Mouse (Mus musculus) limb, embryonic 10.5 days (tissue): ENCODE measurements around the gene Hbp1. TPM values are rescaled to one million over a fixed set of nuclear protein-coding genes. Genes with fewer than 3 reads are reported as not detected.

Experiments
- DNase-seq: peaks from one replicate; pipeline ENCODE4 v3.0.0-alpha.2; 2017; ENCODE audit warnings: low spot score
- H3K27ac ChIP-seq: fragments of 300-500 bp; sonication (generic); 2 replicates; pipeline ENCODE4 v1.5.1; 2016; ENCODE audit warnings: mild to moderate bottlenecking
- H3K27me3 ChIP-seq: fragments of 300-500 bp; sonication (generic); 2 replicates; pipeline ENCODE4 v1.6.1; 2016; ENCODE audit warnings: low read depth, mild to moderate bottlenecking; ENCODE audit not compliant: poor library complexity, severe bottlenecking
- H3K36me3 ChIP-seq: fragments of 300-500 bp; sonication (generic); 2 replicates; pipeline ENCODE4 v1.6.1; 2016; ENCODE audit warnings: mild to moderate bottlenecking, moderate library complexity
- H3K4me1 ChIP-seq: fragments of 300-500 bp; sonication (generic); 2 replicates; pipeline ENCODE4 v1.6.1; 2016
- H3K4me3 ChIP-seq: fragments of 300-500 bp; sonication (generic); 2 replicates; pipeline ENCODE4 v1.5.1; 2016; ENCODE audit warnings: mild to moderate bottlenecking, moderate library complexity
- H3K9me3 ChIP-seq: fragments of 300-500 bp; sonication (generic); replicated peaks from 2 replicates; pipeline ENCODE4 v1.6.1; 2016; ENCODE audit warnings: mild to moderate bottlenecking
- WGBS: fragments of 180-500 bp; shearing (Covaris S2); methylation state at CpG from one replicate; pipeline ENCODE4 v1.1.7; 2016; 5-methylcytosine and 5-hydroxymethylcytosine counted together
- polyA plus RNA-seq: library from polyadenylated mRNA; unstranded; fragments of >200 nt; fragmentation: Nextera tagmentation; extraction: Ambion mirVana; gene quantifications from 2 replicates; pipeline ENCODE4 v1.2.1, GENCODE M21; 2016

Hbp1 gene
- polyA plus RNA-seq, 1 experiment from 2014 or later: 110 TPM

DNA sequence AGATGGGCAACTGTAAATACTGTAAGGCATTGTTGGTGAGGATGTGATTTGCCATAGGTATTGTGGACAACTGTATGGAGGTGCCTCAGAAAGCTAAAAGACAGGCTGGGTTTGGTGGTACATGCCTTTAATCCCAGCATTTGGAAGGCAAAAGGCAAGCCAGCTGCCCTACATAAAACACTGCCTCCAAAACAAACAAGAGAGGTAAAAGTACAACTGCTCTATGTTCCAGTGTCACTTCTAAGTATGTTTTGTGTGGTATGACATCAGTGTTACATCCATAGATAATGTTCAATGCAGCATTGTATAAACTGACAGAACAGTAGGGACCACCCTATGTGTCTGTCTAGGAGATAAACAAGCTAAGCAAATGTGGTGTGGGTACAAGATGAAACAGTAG is 58.3 kb downstream of the Hbp1 start:
- no peaks in the 10 kb centered on the region for H3K27me3 ChIP-seq
- DNase-seq: no peak
- no peak overlapping the region for H3K4me3 ChIP-seq
- no peak overlapping the region for H3K27ac ChIP-seq
- H3K4me1 ChIP-seq: peaks cover 20% of the 10 kb centered on the region
- no peaks in the 10 kb centered on the region for H3K9me3 ChIP-seq
- peaks cover 6% of the 10 kb centered on the region; the same call in 1 of the 2 replicates for H3K36me3 ChIP-seq

DNA sequence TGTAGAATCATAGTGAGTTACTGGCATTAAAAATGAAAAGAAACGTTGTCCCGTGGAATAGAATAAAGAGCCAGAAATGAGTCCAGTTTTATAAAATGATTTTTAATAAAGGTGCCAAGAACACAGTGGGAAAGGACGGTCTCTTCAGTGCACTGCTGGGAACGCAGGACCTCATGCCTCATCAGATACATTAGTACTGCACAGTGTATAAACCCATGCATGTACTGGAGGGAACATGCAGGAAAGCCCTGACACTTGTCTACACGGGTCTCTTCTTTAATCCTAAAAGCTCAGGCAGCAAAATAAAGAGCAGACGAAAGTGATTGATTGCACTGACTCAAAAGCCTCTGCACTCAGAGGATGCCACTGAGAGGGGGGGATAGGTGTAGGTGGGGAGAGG is 59.6 kb downstream of the Hbp1 start:
- Histone ChIP-seq H3K9me3 (no peaks in the 10 kb centered on the region), H3K4me3 (no peak overlapping the region), H3K4me1 (peaks cover 6% of the 10 kb centered on the region), H3K27ac (no peak overlapping the region), H3K27me3 (no peaks in the 10 kb centered on the region), H3K36me3 (peaks cover 13% of the 10 kb centered on the region)
- DNase-seq: no peak
- 79% methylated on average over 6 of the region's 6 CpGs for WGBS

DNA sequence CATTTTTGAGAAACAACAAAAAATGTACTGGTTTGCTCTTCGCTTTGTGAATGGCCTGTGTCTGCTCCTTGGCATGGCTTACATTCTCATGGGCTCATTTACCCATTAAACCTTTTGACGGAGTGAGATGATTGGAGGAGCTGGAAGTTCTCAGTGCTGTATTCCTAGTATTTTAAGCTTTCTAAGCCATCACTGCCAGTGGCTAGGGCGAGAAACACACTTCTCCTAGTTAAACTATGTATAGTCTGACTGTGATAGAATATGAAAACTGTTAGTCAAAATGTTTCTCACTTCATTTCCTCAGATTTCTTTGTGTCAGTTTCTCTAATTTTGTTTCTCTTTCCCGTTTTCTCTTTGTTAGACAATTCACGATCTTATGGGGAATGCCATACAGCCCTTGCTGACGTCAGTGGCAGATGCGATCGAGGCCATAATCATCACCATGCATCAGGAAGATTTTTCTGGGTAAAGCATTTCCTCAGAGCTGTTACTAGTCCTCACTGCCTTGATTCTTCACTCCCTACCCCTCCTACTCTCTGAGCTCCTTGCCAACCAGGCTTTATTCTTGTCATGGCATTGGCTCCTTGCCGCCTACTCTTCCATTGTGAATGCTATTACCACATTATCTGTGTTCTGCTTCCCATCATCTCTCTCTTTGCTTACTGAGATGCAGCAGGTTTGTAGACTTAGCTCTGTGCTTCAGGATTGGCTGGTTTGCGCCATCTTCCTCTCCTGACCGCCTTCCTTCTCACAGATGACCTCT is 64.3 kb downstream of the Hbp1 start:
- Histone ChIP-seq H3K36me3 (peaks cover 13% of the 10 kb centered on the region), H3K27ac (no peak overlapping the region), H3K27me3 (no peaks in the 10 kb centered on the region), H3K4me3 (no peak overlapping the region), H3K4me1 (no peaks in the 10 kb centered on the region), H3K9me3 (no peaks in the 10 kb centered on the region)
- DNase-seq: no peak
- 96% methylated on average over 11 of the region's 11 CpGs for WGBS

DNA sequence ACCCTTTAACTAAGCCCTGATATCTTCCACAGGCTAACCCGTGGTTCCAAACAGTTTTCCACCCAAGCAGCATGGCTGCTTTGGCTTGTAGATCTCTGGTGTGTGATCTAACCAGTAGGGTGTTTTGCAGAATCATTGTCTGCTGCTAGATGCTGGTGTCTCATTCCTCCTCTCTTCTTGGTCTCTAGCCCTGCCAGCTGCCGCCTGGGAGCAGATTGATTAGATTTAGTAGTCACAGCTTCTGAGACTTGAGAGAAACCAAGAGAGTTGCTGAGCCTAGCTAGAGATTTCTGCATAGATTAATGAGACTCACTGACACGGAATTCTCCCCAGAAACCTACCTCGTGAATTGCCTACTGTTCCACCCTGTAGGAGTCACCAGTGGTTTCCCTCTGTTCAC is 65.3 kb downstream of the Hbp1 start:
- Histone ChIP-seq H3K27me3 (no peaks in the 10 kb centered on the region), H3K36me3 (peaks cover 13% of the 10 kb centered on the region), H3K4me1 (no peaks in the 10 kb centered on the region), H3K9me3 (no peaks in the 10 kb centered on the region), H3K4me3 (no peak overlapping the region), H3K27ac (no peak overlapping the region)
- DNase-seq: no peak
- 86% methylated on average over 4 of the region's 4 CpGs for whole genome bisulfite sequencing

DNA sequence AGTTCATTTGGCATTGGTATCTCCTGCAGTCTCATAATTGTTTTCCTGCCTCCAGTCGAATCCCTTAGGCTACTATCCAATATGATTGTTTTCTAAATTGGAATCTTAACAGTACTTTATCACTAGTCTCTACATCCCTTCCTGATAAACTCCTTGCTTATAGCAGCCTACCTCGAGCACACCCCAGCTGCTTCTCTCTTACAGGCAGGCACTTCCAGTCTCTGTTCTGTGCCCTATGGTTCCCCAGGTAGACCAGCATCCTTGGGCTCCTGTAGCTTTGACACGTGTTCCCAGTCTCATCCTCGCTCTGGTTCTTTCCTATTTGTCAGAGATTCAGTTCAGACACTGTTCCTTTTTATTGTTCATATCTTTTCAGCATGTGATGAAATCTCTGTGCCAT is 66.0 kb downstream of the Hbp1 start:
- H3K36me3 ChIP-seq: peaks cover 13% of the 10 kb centered on the region

DNA sequence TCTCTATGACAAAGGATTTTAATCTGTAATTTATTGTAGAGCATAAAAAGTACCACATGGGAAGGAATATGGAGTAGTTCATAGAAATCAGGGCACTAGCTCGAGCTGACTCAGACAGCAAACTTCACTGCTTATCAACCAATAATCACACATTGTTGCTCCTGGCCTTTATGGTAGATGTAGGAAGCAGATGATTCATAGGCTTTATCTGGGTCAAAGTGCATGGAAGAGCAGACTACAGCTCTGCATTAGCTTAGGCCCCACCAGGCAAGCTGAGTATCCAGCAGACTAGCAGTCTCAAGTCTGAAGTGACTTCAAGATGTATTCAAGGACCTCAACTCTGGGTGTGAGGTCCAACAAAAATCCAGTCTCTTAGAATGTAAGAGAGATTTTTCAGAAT is 67.6 kb downstream of the Hbp1 start:
- Histone ChIP-seq H3K4me1 (no peaks in the 10 kb centered on the region), H3K36me3 (peaks cover 13% of the 10 kb centered on the region), H3K27ac (no peak overlapping the region), H3K27me3 (no peaks in the 10 kb centered on the region), H3K4me3 (no peak overlapping the region), H3K9me3 (no peaks in the 10 kb centered on the region)
- WGBS: 81% methylated on average over 1 of the region's 1 CpGs
- DNase-seq: no peak

More for the DNA sequence above, 66.0 kb downstream of the Hbp1 start:
- no peak overlapping the region for H3K4me3 ChIP-seq
- WGBS: 85% methylated on average over 4 of the region's 4 CpGs
- no peaks in the 10 kb centered on the region for H3K4me1 ChIP-seq
- DNase-seq: no peak
- H3K9me3 ChIP-seq: no peaks in the 10 kb centered on the region
- no peaks in the 10 kb centered on the region for H3K27me3 ChIP-seq
- H3K27ac ChIP-seq: no peak overlapping the region

DNA sequence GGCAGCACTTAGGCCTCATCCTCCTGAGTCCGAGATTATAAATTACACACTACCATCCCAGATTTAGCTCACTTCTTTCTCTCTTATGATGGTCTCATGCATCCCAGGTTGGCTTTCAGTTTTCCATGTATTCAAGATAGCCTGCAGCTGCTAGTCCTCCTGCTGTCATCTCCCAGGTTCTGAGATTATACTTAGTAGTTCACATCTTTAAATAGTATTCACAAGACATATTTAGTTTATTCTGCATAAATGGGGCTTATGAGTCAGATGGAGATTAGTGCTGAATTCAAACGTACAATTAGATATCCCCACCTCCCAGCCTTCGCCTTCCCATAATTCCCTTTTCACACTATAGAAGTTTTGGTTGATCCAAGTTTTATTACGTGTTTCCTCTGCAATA is 73.6 kb downstream of the Hbp1 start:
- no peaks in the 10 kb centered on the region for H3K4me1 ChIP-seq
- no peak overlapping the region for H3K27ac ChIP-seq
- no peaks in the 10 kb centered on the region for H3K27me3 ChIP-seq
- DNase-seq: no peak
- 94% methylated on average over 4 of the region's 4 CpGs for WGBS
- H3K4me3 ChIP-seq: no peak overlapping the region
- no peaks in the 10 kb centered on the region for H3K9me3 ChIP-seq
- H3K36me3 ChIP-seq: no peaks in the 10 kb centered on the region

Other genes with a start within 250 kb of the Hbp1 start
- 0.38 and 0.59 TPM in 2 replicates for gene Gpr22, start 236.6 kb downstream of the Hbp1 start, polyA plus RNA-seq
- 22.5 and 24.8 TPM in 2 replicates for gene Prkar2b, start 110.8 kb upstream of the Hbp1 start, polyA plus RNA-seq